Mouse (Mus musculus) heart, embryonic 15.5 days (tissue): Measurements from ENCODE around the gene Scaper. TPM values are rescaled to one million over a fixed set of nuclear protein-coding genes. Genes with fewer than 3 reads are reported as not detected.

ENCODE experiments used
- ATAC-seq: fragments of 200-750 bp; cut with Nextera tagmentation; replicated peaks from 2 replicates; pipeline ENCODE4 v1.8.0; 2017; ENCODE audit warnings: low read depth, moderate TSS enrichment; ENCODE audit not compliant: insufficient number of reproducible peaks, insufficient read depth, low FRiP score
- H3K27ac ChIP-seq: fragments of 300-500 bp; sonication (generic); 2 replicates; pipeline ENCODE4 v1.5.1; 2015; ENCODE audit warnings: mild to moderate bottlenecking, inconsistent platforms
- H3K27me3 ChIP-seq: fragments of 300-500 bp; sonication (generic); 2 replicates; pipeline ENCODE4 v1.6.1; 2015; ENCODE audit warnings: inconsistent platforms
- H3K36me3 ChIP-seq: fragments of 300-500 bp; sonication (generic); 2 replicates; pipeline ENCODE4 v1.6.1; 2015; ENCODE audit warnings: mild to moderate bottlenecking, inconsistent platforms
- H3K4me1 ChIP-seq: fragments of 300-500 bp; sonication (generic); replicated peaks from 2 replicates; pipeline ENCODE4 v1.6.1; 2015; ENCODE audit warnings: inconsistent platforms
- H3K4me2 ChIP-seq: fragments of 300-500 bp; sonication (generic); 2 replicates; pipeline ENCODE4 v1.6.1; 2015; ENCODE audit warnings: inconsistent platforms, mild to moderate bottlenecking, moderate library complexity
- H3K4me3 ChIP-seq: fragments of 300-500 bp; sonication (generic); 2 replicates; pipeline ENCODE4 v1.5.1; 2015; ENCODE audit warnings: mild to moderate bottlenecking, inconsistent platforms
- H3K9ac ChIP-seq: fragments of 300-500 bp; sonication (generic); 2 replicates; pipeline ENCODE4 v1.6.1; 2015; ENCODE audit warnings: mild to moderate bottlenecking, inconsistent platforms
- H3K9me3 ChIP-seq: fragments of 300-500 bp; sonication (generic); replicated peaks from 2 replicates; pipeline ENCODE4 v1.6.1; 2016; ENCODE audit warnings: inconsistent platforms
- WGBS: fragments of 180-500 bp; shearing (Covaris S2); methylation state at CpG from one replicate; pipeline ENCODE4 v1.1.7; 2015; ENCODE audit warnings: mixed read lengths; 5-methylcytosine and 5-hydroxymethylcytosine counted together
- polyA plus RNA-seq: library from polyadenylated mRNA; unstranded; fragments of >200 nt; fragmentation: Nextera tagmentation; extraction: Ambion mirVana; gene quantifications from 2 replicates; pipeline ENCODE4 v1.2.1, GENCODE M21; 2015

Gene Scaper
- polyA plus RNA-seq, 1 experiment from 2014 or later, result 8.5 TPM

DNA sequence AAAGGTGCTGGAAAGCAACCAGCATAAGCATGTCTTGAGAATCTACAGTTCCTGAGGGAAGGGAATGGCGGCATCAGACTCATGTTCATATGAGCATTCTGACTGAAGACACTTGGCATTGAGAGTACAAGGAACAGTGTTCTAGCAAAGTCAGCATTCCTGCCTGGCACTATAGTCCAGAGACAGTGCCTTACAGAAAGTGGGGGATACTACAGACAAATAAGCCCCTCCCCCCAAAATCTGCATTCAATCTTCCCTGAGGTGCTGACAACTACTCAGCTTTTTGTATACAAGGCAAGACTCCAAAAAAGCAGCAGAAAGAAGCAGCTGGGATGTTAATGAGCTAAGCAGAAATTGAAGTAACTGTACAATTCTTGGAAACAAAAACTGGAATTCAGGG, 59.9 kb downstream of the Scaper start:
- WGBS, result 85% methylated on average over 1 of the region's 1 CpGs
- H3K36me3 ChIP-seq, result no peaks in the 10 kb centered on the region
- no peak overlapping the region for H3K4me3 ChIP-seq
- no peaks in the 10 kb centered on the region for H3K4me1 ChIP-seq
- no peaks in the 10 kb centered on the region for H3K9me3 ChIP-seq
- no peak overlapping the region for H3K9ac ChIP-seq
- H3K4me2 ChIP-seq, result no peak overlapping the region
- H3K27me3 ChIP-seq, result no peaks in the 10 kb centered on the region
- no peak overlapping the region for H3K27ac ChIP-seq
- ATAC-seq, result no peak

DNA sequence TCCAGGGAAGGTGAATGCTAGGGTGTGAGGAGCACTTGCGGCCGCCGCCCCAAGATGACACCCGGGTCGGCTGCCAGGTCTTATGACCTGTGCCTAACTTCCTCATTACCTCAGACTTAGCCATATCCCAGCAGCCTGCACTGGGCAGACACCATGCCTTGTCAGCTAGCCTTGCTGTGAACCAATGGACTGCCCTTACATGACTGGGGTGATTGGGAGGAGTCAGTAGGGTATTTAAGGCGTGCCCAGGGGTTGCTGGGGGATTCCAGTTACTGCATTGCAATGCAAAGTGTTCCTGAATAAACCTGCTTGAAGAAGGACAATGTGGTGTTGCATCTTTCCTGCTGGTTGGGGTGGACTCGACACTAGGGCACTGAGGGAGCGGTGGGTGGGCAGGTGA, 148.5 kb downstream of the Scaper start:
- Histone ChIP-seq H3K9ac (no peak overlapping the region), H3K27me3 (no peaks in the 10 kb centered on the region), H3K9me3 (no peaks in the 10 kb centered on the region), H3K36me3 (no peaks in the 10 kb centered on the region), H3K27ac (no peak overlapping the region), H3K4me2 (no peak overlapping the region), H3K4me3 (no peak overlapping the region), H3K4me1 (no peaks in the 10 kb centered on the region)
- 79% methylated on average over 8 of the region's 8 CpGs for WGBS
- ATAC-seq, result no peak

DNA sequence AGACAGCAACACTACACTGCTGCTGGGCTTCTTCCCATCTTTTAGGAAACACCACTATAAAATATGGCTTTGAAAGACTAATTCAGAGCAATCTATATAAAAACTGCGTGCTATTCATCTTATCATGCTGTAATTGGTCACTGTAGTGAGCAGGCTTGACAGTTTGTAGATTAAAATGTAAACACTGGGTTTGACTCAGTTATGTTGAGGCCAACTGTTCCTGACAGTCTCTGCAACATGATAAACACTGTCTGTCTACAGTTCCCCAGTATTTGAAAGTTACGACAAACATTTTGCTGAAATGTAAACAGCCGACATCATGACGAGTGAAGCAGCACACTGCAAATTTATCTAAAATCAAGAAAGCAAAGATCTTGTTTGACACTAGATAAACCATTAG, 225.9 kb downstream of the Scaper start:
- ATAC-seq, result no peak
- no peaks in the 10 kb centered on the region for H3K27me3 ChIP-seq
- WGBS, result 54% methylated on average over 4 of the region's 4 CpGs
- no peaks in the 10 kb centered on the region for H3K36me3 ChIP-seq
- H3K9me3 ChIP-seq, result no peaks in the 10 kb centered on the region
- H3K27ac ChIP-seq, result no peak overlapping the region
- H3K9ac ChIP-seq, result no peak overlapping the region
- no peak overlapping the region for H3K4me3 ChIP-seq
- no peak overlapping the region for H3K4me2 ChIP-seq
- H3K4me1 ChIP-seq, result no peaks in the 10 kb centered on the region

DNA sequence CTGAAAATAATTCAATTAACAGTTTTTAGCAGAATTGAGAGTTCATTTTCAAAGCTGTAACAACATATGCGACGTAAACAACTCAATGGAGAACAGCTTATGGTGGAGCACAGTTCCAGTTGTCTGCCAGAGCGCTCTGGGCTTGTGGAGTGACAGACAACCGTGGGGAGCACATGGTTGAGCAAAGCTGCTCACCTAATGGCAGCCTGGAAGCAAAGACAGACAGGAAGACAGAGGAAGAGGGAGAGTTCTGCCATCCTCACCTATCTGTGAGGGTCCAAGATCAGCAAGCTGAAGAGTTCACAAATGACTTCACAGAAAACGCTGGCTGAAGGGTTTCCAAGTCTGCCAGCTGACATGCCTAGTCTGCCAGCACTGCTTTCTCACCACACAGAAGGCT, 227.4 kb downstream of the Scaper start:
- Histone ChIP-seq H3K4me1 (no peaks in the 10 kb centered on the region), H3K9me3 (no peaks in the 10 kb centered on the region), H3K27me3 (no peaks in the 10 kb centered on the region), H3K4me2 (no peak overlapping the region), H3K36me3 (no peaks in the 10 kb centered on the region), H3K9ac (no peak overlapping the region), H3K27ac (no peak overlapping the region), H3K4me3 (no peak overlapping the region)
- no peak for ATAC-seq
- 80% methylated on average over 5 of the region's 5 CpGs for WGBS

DNA sequence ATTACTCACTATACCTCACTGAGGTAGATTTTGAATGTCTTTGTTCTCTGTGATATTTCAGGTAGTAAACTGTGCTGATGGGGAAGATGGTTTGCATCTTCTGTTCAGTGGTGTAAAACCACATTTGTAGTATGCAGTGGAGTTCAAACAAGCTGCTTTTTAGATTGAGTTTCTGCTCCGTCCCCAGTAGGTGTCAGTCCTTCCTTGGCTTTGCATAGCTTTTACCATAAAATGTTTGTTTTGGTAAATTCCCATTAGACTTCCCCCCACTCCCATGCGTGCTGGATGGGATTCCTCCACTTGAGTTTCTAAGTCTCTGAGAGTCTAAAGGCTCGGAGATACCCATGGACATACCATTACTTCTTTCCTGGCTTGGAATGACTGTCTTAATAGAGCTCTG, 231.3 kb downstream of the Scaper start:
- H3K4me2 ChIP-seq, result no peak overlapping the region
- no peak for ATAC-seq
- no peaks in the 10 kb centered on the region for H3K9me3 ChIP-seq
- H3K27me3 ChIP-seq, result no peaks in the 10 kb centered on the region
- H3K4me1 ChIP-seq, result no peaks in the 10 kb centered on the region
- H3K27ac ChIP-seq, result no peak overlapping the region
- 54% methylated on average over 3 of the region's 3 CpGs for WGBS
- no peak overlapping the region for H3K4me3 ChIP-seq
- no peak overlapping the region for H3K9ac ChIP-seq
- no peaks in the 10 kb centered on the region for H3K36me3 ChIP-seq

DNA sequence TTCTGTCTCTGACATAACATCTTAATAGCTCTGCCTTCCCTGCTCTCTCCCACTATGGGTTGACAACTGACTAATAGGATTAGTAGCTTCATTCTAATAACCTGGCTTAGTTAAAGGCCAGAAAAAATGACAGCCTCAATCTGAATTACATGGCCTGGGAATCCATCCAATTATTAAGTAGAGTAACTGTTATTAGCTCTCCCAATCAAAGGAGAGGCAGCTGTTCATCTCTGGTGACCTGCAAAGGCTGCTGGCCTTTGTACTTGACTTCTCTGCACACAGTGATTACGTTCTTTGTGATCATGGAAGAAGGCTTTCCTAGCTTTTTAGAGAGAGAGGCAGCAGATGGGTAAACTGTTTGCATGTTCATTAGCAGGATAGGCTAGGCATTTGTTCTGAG, 242.6 kb downstream of the Scaper start:
- no peak overlapping the region for H3K9ac ChIP-seq
- 0 out of 2 replicates have a peak, but pooled peaks cover 7% of the 10 kb centered on the region for H3K4me1 ChIP-seq
- no peaks in the 10 kb centered on the region for H3K27me3 ChIP-seq
- H3K9me3 ChIP-seq, result no peaks in the 10 kb centered on the region
- H3K4me2 ChIP-seq, result no peak overlapping the region
- WGBS, result 49% methylated on average over 1 of the region's 1 CpGs
- no peaks in the 10 kb centered on the region for H3K36me3 ChIP-seq
- no peak for ATAC-seq
- H3K4me3 ChIP-seq, result no peak overlapping the region
- H3K27ac ChIP-seq, result no peak overlapping the region

DNA sequence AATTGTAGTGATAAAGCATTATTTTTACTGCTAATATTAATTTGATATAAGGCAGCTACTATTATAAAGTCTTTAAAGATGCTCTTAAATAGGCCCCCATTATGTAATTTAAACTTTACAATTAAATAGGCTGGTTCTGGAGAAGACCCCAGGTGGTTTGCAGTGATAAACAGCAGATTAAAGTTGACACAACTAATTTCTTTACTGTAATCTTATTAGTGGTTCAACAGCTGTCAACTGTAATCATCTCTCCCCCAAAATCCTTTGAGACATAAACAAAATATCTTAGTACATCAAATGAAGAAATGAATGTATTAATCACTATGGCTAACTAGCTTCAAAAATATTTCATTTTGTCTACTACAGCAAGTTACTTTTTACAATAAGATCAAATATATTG, 260.8 kb downstream of the Scaper start:
- Histone ChIP-seq H3K27ac (no peak overlapping the region), H3K4me1 (no peaks in the 10 kb centered on the region), H3K4me3 (no peak overlapping the region), H3K36me3 (no peaks in the 10 kb centered on the region), H3K4me2 (no peak overlapping the region), H3K27me3 (no peaks in the 10 kb centered on the region), H3K9ac (no peak overlapping the region), H3K9me3 (no peaks in the 10 kb centered on the region)
- ATAC-seq, result no peak

DNA sequence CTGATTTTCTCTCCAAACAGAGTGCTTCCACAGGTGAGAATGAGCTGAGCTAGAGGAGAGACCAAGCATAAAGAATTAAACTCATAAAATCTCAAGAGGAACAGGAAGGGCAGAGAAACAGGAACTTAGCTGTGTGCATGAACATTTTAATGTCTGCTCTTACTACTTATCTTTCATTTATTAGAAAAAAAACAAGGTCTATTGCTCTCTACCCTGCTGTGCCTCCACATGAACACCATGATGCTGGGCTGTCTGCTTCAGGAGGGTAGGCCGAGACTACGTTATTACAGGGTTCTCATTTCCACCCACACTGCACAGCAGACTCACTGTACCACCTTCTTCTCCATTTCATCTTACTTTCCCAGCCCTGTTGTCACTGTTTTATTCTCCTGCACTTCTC, 291.5 kb downstream of the Scaper start:
- Histone ChIP-seq H3K9me3 (no peaks in the 10 kb centered on the region), H3K4me2 (no peak overlapping the region), H3K36me3 (no peaks in the 10 kb centered on the region), H3K4me3 (no peak overlapping the region), H3K4me1 (no peaks in the 10 kb centered on the region), H3K27ac (no peak overlapping the region), H3K9ac (no peak overlapping the region), H3K27me3 (no peaks in the 10 kb centered on the region)
- ATAC-seq, result no peak
- 93% methylated on average over 2 of the region's 2 CpGs for WGBS

DNA sequence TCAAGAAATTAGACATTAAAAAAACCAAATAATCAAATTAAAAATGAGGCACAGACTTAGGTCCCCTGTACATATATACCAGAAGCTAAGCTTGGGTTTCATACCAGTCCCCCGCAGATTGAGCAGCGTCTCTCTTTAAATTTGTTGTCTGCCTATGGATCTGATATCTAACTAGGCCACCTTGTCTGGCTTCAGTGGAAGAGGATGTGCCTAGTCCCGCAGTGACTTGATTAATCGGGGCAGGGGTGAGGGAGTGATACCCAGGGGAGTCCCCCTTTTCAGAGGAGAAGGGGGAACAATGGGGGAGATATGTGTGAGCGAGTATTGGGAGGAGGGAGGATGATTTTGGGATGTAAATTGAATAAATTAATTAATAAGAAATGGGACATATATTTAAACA, 310.9 kb downstream of the Scaper start:
- ATAC-seq, result no peak
- H3K4me1 ChIP-seq, result no peaks in the 10 kb centered on the region

DNA sequence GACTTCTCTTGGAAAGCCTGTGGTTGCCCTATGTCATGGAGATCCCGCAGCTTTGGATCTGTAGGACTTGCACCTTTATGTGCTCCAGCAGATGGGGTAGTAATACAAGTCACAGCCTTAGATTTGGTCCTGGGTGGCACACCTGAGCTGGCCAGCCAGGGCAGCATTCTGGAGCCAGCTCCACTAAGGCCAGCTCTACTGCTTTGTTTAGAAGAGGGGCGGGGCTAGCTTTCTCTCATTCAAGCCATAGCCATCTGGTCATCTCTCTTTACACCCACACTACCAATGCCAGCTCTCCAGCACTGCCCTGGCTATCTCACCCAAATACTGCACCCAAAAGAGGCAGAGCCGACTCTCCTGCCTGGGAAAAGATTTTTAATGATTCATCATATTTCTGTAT, 323.2 kb downstream of the Scaper start:
- H3K4me2 ChIP-seq, result no peak overlapping the region
- no peak for ATAC-seq

More for the DNA sequence above, 310.9 kb downstream of the Scaper start:
- Histone ChIP-seq H3K36me3 (no peaks in the 10 kb centered on the region), H3K9me3 (no peaks in the 10 kb centered on the region), H3K4me3 (no peak overlapping the region), H3K9ac (no peak overlapping the region), H3K27ac (no peak overlapping the region), H3K27me3 (no peaks in the 10 kb centered on the region), H3K4me2 (no peak overlapping the region)
- WGBS, result 73% methylated on average over 5 of the region's 5 CpGs

DNA sequence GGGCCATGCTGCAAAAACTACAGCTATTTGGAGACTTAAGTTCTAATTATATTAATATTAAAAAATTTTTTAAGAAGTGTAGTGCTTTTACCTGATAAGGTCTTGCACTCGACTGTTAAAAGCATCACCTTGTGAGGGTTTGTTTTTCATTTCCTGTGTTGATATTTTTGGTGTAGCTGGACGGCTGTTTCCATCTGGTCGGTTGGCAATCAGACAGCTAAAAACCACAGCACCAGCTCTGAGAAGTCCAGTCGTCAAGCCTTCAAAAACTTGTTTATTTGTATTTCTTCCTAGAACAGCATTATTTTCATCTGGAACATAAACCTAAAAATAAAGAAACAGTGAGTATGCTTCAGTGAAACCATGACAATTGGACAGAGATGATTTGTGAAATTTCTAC, 328.2 kb downstream of the Scaper start:
- Histone ChIP-seq H3K27ac (no peak overlapping the region), H3K9me3 (no peaks in the 10 kb centered on the region), H3K27me3 (no peaks in the 10 kb centered on the region), H3K36me3 (no peaks in the 10 kb centered on the region), H3K4me2 (no peak overlapping the region), H3K4me3 (no peak overlapping the region), H3K4me1 (no peaks in the 10 kb centered on the region), H3K9ac (no peak overlapping the region)
- no peak for ATAC-seq
- 50% methylated on average over 4 of the region's 4 CpGs for WGBS

More for the DNA sequence above, 323.2 kb downstream of the Scaper start:
- Histone ChIP-seq H3K9me3 (no peaks in the 10 kb centered on the region), H3K27me3 (no peaks in the 10 kb centered on the region), H3K36me3 (no peaks in the 10 kb centered on the region), H3K4me3 (no peak overlapping the region), H3K4me1 (no peaks in the 10 kb centered on the region), H3K9ac (no peak overlapping the region), H3K27ac (no peak overlapping the region)
- WGBS, result 80% methylated on average over 3 of the region's 3 CpGs

DNA sequence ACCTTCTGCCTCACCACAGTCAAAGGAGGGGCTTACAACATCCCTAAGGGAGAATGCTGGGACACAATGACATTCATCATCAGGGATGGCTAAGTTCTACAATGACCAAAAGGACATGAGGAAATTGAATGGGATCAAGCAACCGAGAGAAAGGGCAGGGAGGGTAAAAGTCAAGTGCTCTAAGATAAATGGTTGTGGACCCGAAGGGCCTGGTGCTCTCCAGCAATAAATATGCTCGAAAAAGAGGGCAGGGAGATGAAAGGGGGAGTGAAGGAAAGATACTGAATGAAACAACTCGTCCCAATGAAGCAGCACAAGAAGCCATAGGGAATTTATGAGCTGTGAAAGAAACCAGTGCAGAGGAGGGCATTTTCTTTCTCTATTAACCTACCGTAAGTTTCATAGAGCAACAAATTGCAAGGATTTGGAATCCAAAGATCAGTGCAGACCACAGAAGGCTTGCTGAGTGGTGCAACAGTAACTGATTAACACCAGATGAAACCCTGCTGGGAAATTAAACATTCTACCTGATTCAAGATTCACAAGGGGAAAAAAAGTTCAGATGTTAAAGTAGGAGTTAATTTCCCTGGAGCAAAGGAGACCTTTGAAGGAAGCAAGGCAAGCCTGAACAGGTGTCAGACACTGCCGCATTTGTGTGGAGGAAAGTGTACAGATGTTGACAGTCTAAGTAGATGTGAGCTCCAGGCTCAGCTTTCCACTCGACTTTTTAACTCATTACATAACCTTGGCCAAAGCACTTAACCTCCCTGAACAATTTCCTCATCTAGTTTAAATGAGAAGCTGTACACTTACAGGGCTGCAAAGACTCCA, 329.0 kb downstream of the Scaper start:
- ATAC-seq, result no peak
- Histone ChIP-seq H3K36me3 (no peaks in the 10 kb centered on the region), H3K4me1 (no peaks in the 10 kb centered on the region), H3K9ac (no peak overlapping the region), H3K9me3 (no peaks in the 10 kb centered on the region), H3K4me3 (no peak overlapping the region), H3K27me3 (no peaks in the 10 kb centered on the region), H3K4me2 (no peak overlapping the region), H3K27ac (no peak overlapping the region)
- 40% methylated on average over 7 of the region's 7 CpGs for WGBS
